Mouse (Mus musculus) embryonic fibroblast, embryonic 13.5 days (primary cell): Measurements from ENCODE around the gene Thsd4.

Source experiments
- CTCF ChIP-seq: IDR thresholded peaks from 2 replicates; pipeline ENCODE4 v1.5.1; 2011; ENCODE audit warnings: mild to moderate bottlenecking, control low read depth, low read length, moderate library complexity, borderline replicate concordance; ENCODE audit not compliant: insufficient read depth
- POLR2A ChIP-seq: IDR thresholded peaks from 2 replicates; pipeline ENCODE4 v1.6.1; 2011; ENCODE audit warnings: low read depth, mild to moderate bottlenecking, control low read depth, low read length, moderate library complexity

GRCm38 (mm10) chr9:60368516-60368915, 153.3 kb downstream of the Thsd4 start:
- TF ChIP-seq POLR2A = no peak
- TF ChIP-seq CTCF = no peak
